In the genomic region with DNA sequence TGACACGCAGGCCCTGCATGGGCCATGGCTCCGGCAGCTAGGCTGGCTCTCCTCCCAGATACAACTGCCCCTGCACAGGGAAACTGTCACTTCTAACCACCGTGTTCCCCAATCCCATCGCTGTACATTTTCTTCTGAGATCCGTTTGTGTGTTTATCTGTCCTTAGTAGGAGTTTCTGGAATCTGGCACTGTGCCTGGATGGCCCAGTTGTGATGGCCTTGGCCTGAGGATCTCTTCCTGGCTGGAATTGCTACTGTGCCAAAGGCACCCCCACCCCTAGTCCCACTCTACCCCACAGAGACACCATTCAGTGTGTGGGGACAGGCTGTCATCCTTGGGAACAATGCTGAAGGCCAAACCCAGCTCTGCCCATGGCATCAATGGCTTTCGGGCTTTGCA, we compare ENCODE assay signal across 23 mouse cellular contexts. TPM values are rescaled to one million over a fixed set of nuclear protein-coding genes. Genes with fewer than 3 reads are reported as not detected.
DNase-seq lines count a peak whose midpoint lies in the region; ATAC-seq and TF ChIP-seq lines count a peak whose summit lies in the region.
"Had no signal": no experiment of that assay in that cellular context is flagged by ENCODE, and none has a peak within 500 bp of the region (broad histone marks: within the 10 kb centered on the region; RNA-seq: fewer than 3 reads in every experiment).

No protein-coding gene starts in this region.

- H3K9ac ChIP-seq in lung, embryonic 14.5 days, result no peak overlapping the region
- no peak overlapping the region for H3K9ac ChIP-seq in MEL (ENCODE audit: control insufficient read depth, low read depth, low read length, poor library complexity, severe bottlenecking)
- no peak overlapping the region for H3K9ac ChIP-seq in midbrain, embryonic 16.5 days (ENCODE audit: low read depth, low read length)
- H3K9ac ChIP-seq: embryonic facial prominence, embryonic 13.5 days; heart, embryonic 15.5 days; intestine, embryonic 15.5 days; limb, embryonic 15.5 days had no signal

- TF ChIP-seq POLR2A in MEL (IDR thresholded peaks at IDR 0.05; ENCODE audit: control insufficient read depth in 1 of 2, insufficient read depth in 1 of 2, low read depth in 1 of 2, low read length in 2 of 2, poor library complexity in 1 of 2), result no peak

- peak; percentile 74 to 80 for DNase-seq in adrenal gland, adult (ENCODE audit: inconsistent age in 2 of 2, low spot score in 1 of 2)
- DNase-seq in adrenal gland, postnatal 4 days (ENCODE audit: low spot score in 2 of 2), result no peak
- peak; percentile 78 for DNase-seq in lung, embryonic 14.5 days
- DNase-seq in lung, adult 18-20 months, result no peak
- no peak for DNase-seq in MEL (ENCODE audit: low read depth, low spot score)
- DNase-seq in lung, postnatal 4 days, result peak; percentile 31 to 62
- no peak for DNase-seq in urinary bladder, postnatal 36 days (ENCODE audit: low spot score in 2 of 2)
- DNase-seq: cerebellum, adult 9-11 months; heart, adult 18-20 months; layer of hippocampus, postnatal 36 days; thymus, adult 18-20 months had no signal

- no peak; a peak in 1 of 4 replicates for TF ChIP-seq EP300 in MEL (IDR thresholded peaks at IDR 0.05; ENCODE audit: low read depth in 1 of 2, low read length in 2 of 2)

- peaks cover 12% of the 10 kb centered on the region for H3K27me3 ChIP-seq in lung, embryonic 14.5 days (ENCODE audit: insufficient read depth, low read length)
- H3K27me3 ChIP-seq in MEL (ENCODE audit: control insufficient read depth in 1 of 2, insufficient read depth in 2 of 2, low read length in 2 of 2), result no peaks in the 10 kb centered on the region
- peaks cover 14% of the 10 kb centered on the region for H3K27me3 ChIP-seq in midbrain, embryonic 16.5 days (ENCODE audit: control insufficient read depth, insufficient read depth, low read depth, low read length)

- no peak for TF ChIP-seq RAD21 in MEL (IDR thresholded peaks at IDR 0.05; ENCODE audit: low read depth, low read length)

- no peak overlapping the region for H3K4me2 ChIP-seq in lung, embryonic 14.5 days
- H3K4me2 ChIP-seq in midbrain, embryonic 16.5 days (ENCODE audit: low read length), result no peak overlapping the region
- H3K4me2 ChIP-seq: embryonic facial prominence, embryonic 13.5 days; heart, embryonic 15.5 days; intestine, embryonic 15.5 days; limb, embryonic 15.5 days; midbrain, embryonic 11.5 days had no signal

- H3K27ac ChIP-seq in lung, embryonic 14.5 days (ENCODE audit: low read depth), result 0 out of 2 replicates have a peak overlapping the region, but pooled peaks have one; percentile 3
- H3K27ac ChIP-seq in MEL (ENCODE audit: control insufficient read depth, low read depth, low read length), result peak overlapping the region; percentile 11; the same call in 1 of the 2 replicates
- H3K27ac ChIP-seq in midbrain, embryonic 16.5 days (ENCODE audit: low read length), result no peak overlapping the region
- H3K27ac ChIP-seq: embryonic facial prominence, embryonic 13.5 days; heart, embryonic 15.5 days; intestine, embryonic 15.5 days; limb, embryonic 15.5 days had no signal

- TF ChIP-seq CTCF in lung, embryonic 14.5 days (IDR thresholded peaks at IDR 0.05; ENCODE audit: low read depth), result no peak
- TF ChIP-seq CTCF in MEL (IDR thresholded peaks at IDR 0.05 in 2 of 3, conservative IDR thresholded peaks at IDR 0.05 in 1 of 3; ENCODE audit: control insufficient read depth in 1 of 3, insufficient read depth in 1 of 3, low read depth in 2 of 3, low read length in 3 of 3, poor library complexity in 1 of 3, severe bottlenecking in 1 of 3), result no peak

- no peaks in the 10 kb centered on the region for H3K9me3 ChIP-seq in lung, embryonic 14.5 days (ENCODE audit: low read depth, low read length)
- no peaks in the 10 kb centered on the region for H3K9me3 ChIP-seq in MEL (replicated peaks; ENCODE audit: insufficient read depth, low read length)
- H3K9me3 ChIP-seq in midbrain, embryonic 16.5 days (replicated peaks; ENCODE audit: control insufficient read depth, low read length, poor library complexity, severe bottlenecking), result no peaks in the 10 kb centered on the region
- H3K9me3 ChIP-seq: embryonic facial prominence, embryonic 13.5 days; G1E; heart, embryonic 15.5 days; intestine, embryonic 15.5 days; limb, embryonic 15.5 days had no signal

- no peaks in the 10 kb centered on the region for H3K79me2 ChIP-seq in MEL (ENCODE audit: control insufficient read depth, insufficient read depth, low read length, poor library complexity)

- no peak overlapping the region for H3K4me3 ChIP-seq in lung, embryonic 14.5 days (ENCODE audit: low read depth, low read length)
- H3K4me3 ChIP-seq in MEL (ENCODE audit: control insufficient read depth in 1 of 2, insufficient read depth in 1 of 2, low read depth in 2 of 2, low read length in 2 of 2), result no peak overlapping the region
- no peak overlapping the region for H3K4me3 ChIP-seq in midbrain, embryonic 16.5 days (ENCODE audit: low read depth, low read length)
- H3K4me3 ChIP-seq: embryonic facial prominence, embryonic 13.5 days; heart, embryonic 15.5 days; intestine, embryonic 15.5 days; limb, embryonic 15.5 days had no signal

- H3K4me1 ChIP-seq in lung, embryonic 14.5 days (ENCODE audit: insufficient read depth), result 0 out of 2 replicates have a peak, but pooled peaks cover 3% of the 10 kb centered on the region
- H3K4me1 ChIP-seq in MEL (ENCODE audit: control insufficient read depth in 1 of 2, insufficient read depth in 2 of 2, low read length in 2 of 2), result peaks cover 2 to 29% of the 10 kb centered on the region in 2 experiments; a peak in 3 of 4 replicates
- no peaks in the 10 kb centered on the region for H3K4me1 ChIP-seq in midbrain, embryonic 16.5 days (ENCODE audit: control insufficient read depth, insufficient read depth, low read length)
- H3K4me1 ChIP-seq: embryonic facial prominence, embryonic 13.5 days; limb, embryonic 15.5 days had no signal

- no peaks in the 10 kb centered on the region for H3K36me3 ChIP-seq in lung, embryonic 14.5 days (ENCODE audit: insufficient read depth)
- peaks cover 0 to 8% of the 10 kb centered on the region in 2 experiments; a peak in 2 of 4 replicates for H3K36me3 ChIP-seq in MEL (ENCODE audit: control insufficient read depth in 1 of 2, insufficient read depth in 2 of 2, low read length in 2 of 2)
- H3K36me3 ChIP-seq in midbrain, embryonic 16.5 days (ENCODE audit: control insufficient read depth, insufficient read depth, low read length), result no peaks in the 10 kb centered on the region
- H3K36me3 ChIP-seq: embryonic facial prominence, embryonic 13.5 days; heart, embryonic 15.5 days; intestine, embryonic 15.5 days had no signal

- no peak for ATAC-seq in lung, embryonic 14.5 days (ENCODE audit: insufficient read depth)
- no peak for ATAC-seq in midbrain, embryonic 16.5 days
- ATAC-seq: CD4-positive, CD25-positive, alpha-beta regulatory T cell, adult 4 months; intestine, embryonic 15.5 days had no signal

- 49% methylated on average over 6 of the region's 6 CpGs for WGBS in lung, embryonic 14.5 days
- 80% methylated on average over 6 of the region's 6 CpGs for WGBS in midbrain, embryonic 16.5 days

TF ChIP-seq in MEL, 35 proteins besides CTCF, POLR2A, EP300 and RAD21:
- TF ChIP-seq TBP (IDR thresholded peaks at IDR 0.05; ENCODE audit: low read depth, low read length), result no peak
- TF ChIP-seq TCF12 (IDR thresholded peaks at IDR 0.05; ENCODE audit: low read depth, low read length), result no peak
- TF ChIP-seq USF2 (IDR thresholded peaks at IDR 0.05; ENCODE audit: borderline replicate concordance in 1 of 2, insufficient read depth in 1 of 2, low read depth in 1 of 2, low read length in 2 of 2), result no peak
- TF ChIP-seq UBTF (IDR thresholded peaks at IDR 0.05; ENCODE audit: borderline replicate concordance, insufficient read depth, low read depth, low read length), result no peak

RNA-seq across cellular contexts. Expression of gene Tmem184a, which starts 3.8 kb away (rescaled TPM):
- 1 to 10 TPM; 1.5 to 3.9 TPM for total RNA-seq in adrenal gland, postnatal 4 days (2021)
- polyA plus RNA-seq in lung, embryonic 14.5 days (2014; fragmentation: Nextera tagmentation; extraction: Ambion mirVana), result 8.4 and 10.5 TPM in 2 replicates
- total RNA-seq in MEL (2012; rRNA removed), result 0.07 and 0.27 TPM in 2 replicates
- polyA plus RNA-seq in MEL (2012; ENCODE audit: insufficient read depth in 1 of 2, insufficient read length in 2 of 2, low read depth in 1 of 2, low replicate concordance in 2 of 2, missing spikeins in 1 of 2), result under 1 TPM in 1 of 2 experiments, not detected in 1; 0.10 TPM
- polyA plus RNA-seq in midbrain, embryonic 16.5 days (2015; fragmentation: Nextera tagmentation; extraction: Ambion mirVana), result 0.09 and 0.26 TPM in 2 replicates

RNA-seq across cellular contexts. Expression of gene Gm26938, which starts 10.2 kb away (rescaled TPM):
- total RNA-seq in adrenal gland, postnatal 4 days (2021), result not detected
- polyA plus RNA-seq in lung, embryonic 14.5 days (2014; fragmentation: Nextera tagmentation; extraction: Ambion mirVana), result not detected in 2 replicates
- not detected in 2 replicates for total RNA-seq in MEL (2012; rRNA removed)
- polyA plus RNA-seq in MEL (2012; ENCODE audit: insufficient read depth in 1 of 2, insufficient read length in 2 of 2, low read depth in 1 of 2, low replicate concordance in 2 of 2, missing spikeins in 1 of 2), result under 1 TPM in 1 of 2 experiments, not detected in 1; 0.11 TPM
- polyA plus RNA-seq in midbrain, embryonic 16.5 days (2015; fragmentation: Nextera tagmentation; extraction: Ambion mirVana), result not detected in 2 replicates
- total RNA-seq: G1E; gastrocnemius, adult 8-10 months; heart, adult 18-20 months; layer of hippocampus, postnatal 36 days; left cerebral cortex, postnatal 25 days had no signal
- polyA plus RNA-seq: CD4-positive, CD25-positive, alpha-beta regulatory T cell, adult 4 months; G1E; heart, embryonic 15.5 days; hindbrain, embryonic 11.5 days; limb, embryonic 15.5 days; midbrain, embryonic 11.5 days; neural tube, embryonic 14.5 days had no signal

RNA-seq across cellular contexts. Expression of gene Psmg3, which starts 10.7 kb away (rescaled TPM):
- total RNA-seq in adrenal gland, postnatal 4 days (2021), result 10 to 100 TPM; 19.7 to 22.2 TPM
- 78.8 and 79.3 TPM in 2 replicates for polyA plus RNA-seq in lung, embryonic 14.5 days (2014; fragmentation: Nextera tagmentation; extraction: Ambion mirVana)
- total RNA-seq in MEL (2012; rRNA removed), result 70.0 and 75.4 TPM in 2 replicates
- 10 to 100 TPM in 1 of 2 experiments, not detected in 1; 81.9 TPM for polyA plus RNA-seq in MEL (2012; ENCODE audit: insufficient read depth in 1 of 2, insufficient read length in 2 of 2, low read depth in 1 of 2, low replicate concordance in 2 of 2, missing spikeins in 1 of 2)
- polyA plus RNA-seq in midbrain, embryonic 16.5 days (2015; fragmentation: Nextera tagmentation; extraction: Ambion mirVana), result 71.8 and 72.5 TPM in 2 replicates

RNA-seq across cellular contexts. Expression of gene Mafk, which starts 24.7 kb away (rescaled TPM):
- 10 to 100 TPM; 21.9 to 23.2 TPM for total RNA-seq in adrenal gland, postnatal 4 days (2021)
- 8.0 and 10.0 TPM in 2 replicates for polyA plus RNA-seq in lung, embryonic 14.5 days (2014; fragmentation: Nextera tagmentation; extraction: Ambion mirVana)
- total RNA-seq in MEL (2012; rRNA removed), result 43.6 and 62.1 TPM in 2 replicates
- 10 to 100 TPM in 1 of 2 experiments, not detected in 1; 56.5 TPM for polyA plus RNA-seq in MEL (2012; ENCODE audit: insufficient read depth in 1 of 2, insufficient read length in 2 of 2, low read depth in 1 of 2, low replicate concordance in 2 of 2, missing spikeins in 1 of 2)
- polyA plus RNA-seq in midbrain, embryonic 16.5 days (2015; fragmentation: Nextera tagmentation; extraction: Ambion mirVana), result 17.6 and 18.8 TPM in 2 replicates

RNA-seq across cellular contexts. Expression of gene Ints1, which starts 40.5 kb away (rescaled TPM):
- 10 to 100 TPM; 52.8 to 65.7 TPM for total RNA-seq in adrenal gland, postnatal 4 days (2021)
- 37.6 and 39.8 TPM in 2 replicates for polyA plus RNA-seq in lung, embryonic 14.5 days (2014; fragmentation: Nextera tagmentation; extraction: Ambion mirVana)
- total RNA-seq in MEL (2012; rRNA removed), result 77.9 and 82.5 TPM in 2 replicates
- polyA plus RNA-seq in MEL (2012; ENCODE audit: insufficient read depth in 1 of 2, insufficient read length in 2 of 2, low read depth in 1 of 2, low replicate concordance in 2 of 2, missing spikeins in 1 of 2), result 10 to 100 TPM in 1 of 2 experiments, not detected in 1; 89.2 TPM
- polyA plus RNA-seq in midbrain, embryonic 16.5 days (2015; fragmentation: Nextera tagmentation; extraction: Ambion mirVana), result 33.2 TPM in 2 replicates

Comparison
In these comparisons a context has a peak if more than half of its experiments do, and no peak if none do; other contexts are left out.
1. DNase-seq: peak in adrenal gland, adult (2 of 2), lung, embryonic 14.5 days (single experiment) and lung, postnatal 4 days (2 of 2); none in adrenal gland, postnatal 4 days (0 of 2), lung, adult 18-20 months (0 of 2), MEL (single experiment) and urinary bladder, postnatal 36 days (0 of 2).